Mouse (Mus musculus) stomach, postnatal 0 days (tissue): Measurements from ENCODE around the gene Gng7. TPM values are rescaled to one million over a fixed set of nuclear protein-coding genes. Genes with fewer than 3 reads are reported as not detected.

Source experiments
- ATAC-seq: fragments of 200-750 bp; cut with Nextera tagmentation; 2 replicates; pipeline ENCODE4 v1.8.0; 2017; ENCODE audit not compliant: low FRiP score, low TSS enrichment
- DNase-seq: peaks from one replicate; pipeline ENCODE4 v3.0.0-alpha.2; 2016; ENCODE audit warnings: low spot score
- H3K27ac ChIP-seq: fragments of 300-500 bp; sonication (generic); replicated peaks from 2 replicates; pipeline ENCODE4 v1.5.1; 2014; ENCODE audit warnings: mild to moderate bottlenecking, control low read depth
- H3K27me3 ChIP-seq: fragments of 300-500 bp; sonication (generic); 2 replicates; pipeline ENCODE4 v1.6.1; 2014; ENCODE audit warnings: low read length; ENCODE audit not compliant: control insufficient read depth, insufficient read depth
- H3K36me3 ChIP-seq: fragments of 300-500 bp; sonication (generic); 2 replicates; pipeline ENCODE4 v1.6.1; 2014; ENCODE audit warnings: low read length, mixed read lengths; ENCODE audit not compliant: control insufficient read depth, insufficient read depth
- H3K4me1 ChIP-seq: fragments of 300-500 bp; sonication (generic); replicated peaks from 2 replicates; pipeline ENCODE4 v1.6.1; 2014; ENCODE audit warnings: antibody characterized with exemption; ENCODE audit not compliant: control insufficient read depth, insufficient read depth
- H3K4me2 ChIP-seq: fragments of 300-500 bp; sonication (generic); replicated peaks from 2 replicates; pipeline ENCODE4 v1.6.1; 2014; ENCODE audit warnings: low read depth, mild to moderate bottlenecking, control low read depth, moderate library complexity
- H3K4me3 ChIP-seq: fragments of 300-500 bp; sonication (generic); 2 replicates; pipeline ENCODE4 v1.5.1; 2014; ENCODE audit warnings: low read depth, low read length, control low read depth
- H3K9ac ChIP-seq: fragments of 300-500 bp; sonication (generic); 2 replicates; pipeline ENCODE4 v1.6.1; 2014; ENCODE audit warnings: mild to moderate bottlenecking, low read length, control low read depth, mixed read lengths
- H3K9me3 ChIP-seq: fragments of 300-500 bp; sonication (generic); 2 replicates; pipeline ENCODE4 v1.6.1; 2016; ENCODE audit warnings: low read length; ENCODE audit not compliant: control insufficient read depth
- CTCF ChIP-seq: IDR thresholded peaks from 2 replicates; pipeline ENCODE4 v1.5.1; 2016; ENCODE audit warnings: antibody characterized with exemption, low read depth, mild to moderate bottlenecking, moderate library complexity
- EP300 ChIP-seq: optimal IDR thresholded peaks from 2 replicates; pipeline ENCODE3; 2016; ENCODE audit warnings: antibody characterized with exemption
- WGBS: fragments of 180-500 bp; shearing (Covaris S2); extraction: QIAGEN DNeasy Blood & Tissue Kit; methylation state at CpG from one replicate; pipeline ENCODE4 v1.1.7; 2014; 5-methylcytosine and 5-hydroxymethylcytosine counted together
- polyA plus RNA-seq: library from polyadenylated mRNA; unstranded; fragments of >200 nt; fragmentation: Nextera tagmentation; extraction: Ambion mirVana; gene quantifications from 2 replicates; pipeline ENCODE4 v1.2.1, GENCODE M21; 2015

Gng7 gene
- polyA plus RNA-seq, 1 experiment from 2014 or later, result 1.3 TPM

GRCm38 (mm10) chr10:80984223-80984622 lies 30.5 kb downstream of the Gng7 start:
- Histone ChIP-seq H3K27ac (no peak overlapping the region), H3K9me3 (no peaks in the 10 kb centered on the region), H3K36me3 (no peaks in the 10 kb centered on the region), H3K27me3 (no peaks in the 10 kb centered on the region), H3K4me1 (peaks cover 3% of the 10 kb centered on the region; the same call in 1 of the 2 replicates), H3K4me3 (no peak overlapping the region), H3K4me2 (no peak overlapping the region), H3K9ac (no peak overlapping the region)
- WGBS, result 86% methylated on average over 12 of the region's 12 CpGs
- no peak for TF ChIP-seq EP300
- no peak for TF ChIP-seq CTCF
- ATAC-seq, result no peak
- DNase-seq, result no peak

- Histone ChIP-seq H3K4me1 (peaks cover 3% of the 10 kb centered on the region; the same call in 1 of the 2 replicates), H3K9ac (no peak overlapping the region), H3K9me3 (no peaks in the 10 kb centered on the region), H3K27ac (no peak overlapping the region), H3K36me3 (no peaks in the 10 kb centered on the region), H3K4me2 (no peak overlapping the region), H3K27me3 (no peaks in the 10 kb centered on the region), H3K4me3 (no peak overlapping the region)
- DNase-seq, result peak; percentile 53
- no peak for TF ChIP-seq EP300
- no peak for TF ChIP-seq CTCF
- 45% methylated on average over 4 of the region's 4 CpGs for WGBS
- peak; percentile 76 for ATAC-seq
Observed at GRCm38 (mm10) chr10:80982381-80982780, 32.4 kb downstream of the Gng7 start.

- WGBS, result 57% methylated on average over 7 of the region's 7 CpGs
- Histone ChIP-seq H3K4me1 (peaks cover 3% of the 10 kb centered on the region; the same call in 1 of the 2 replicates), H3K4me3 (no peak overlapping the region), H3K9ac (no peak overlapping the region), H3K27ac (no peak overlapping the region), H3K36me3 (no peaks in the 10 kb centered on the region), H3K4me2 (no peak overlapping the region), H3K9me3 (no peaks in the 10 kb centered on the region), H3K27me3 (no peaks in the 10 kb centered on the region)
- TF ChIP-seq EP300 (no peak), CTCF (0 out of 2 replicates have a peak, but pooled peaks have one; percentile 8)
- ATAC-seq, result no peak
- DNase-seq, result no peak
Observed at GRCm38 (mm10) chr10:80981564-80982112, 33.1 kb downstream of the Gng7 start.

- 73% methylated on average over 11 of the region's 11 CpGs for WGBS
- Histone ChIP-seq H3K27me3 (no peaks in the 10 kb centered on the region), H3K9me3 (no peaks in the 10 kb centered on the region), H3K36me3 (no peaks in the 10 kb centered on the region), H3K4me2 (no peak overlapping the region), H3K4me3 (no peak overlapping the region), H3K9ac (no peak overlapping the region), H3K27ac (no peak overlapping the region), H3K4me1 (no peaks in the 10 kb centered on the region)
- DNase-seq (no peak), ATAC-seq (peak; percentile 18; the same call in 1 of the 2 replicates)
- no peak for TF ChIP-seq CTCF
- TF ChIP-seq EP300, result no peak
Observed at GRCm38 (mm10) chr10:80975478-80975877, 39.3 kb downstream of the Gng7 start.

- no peak overlapping the region for H3K9ac ChIP-seq
- ATAC-seq (no peak), DNase-seq (no peak)
- no peaks in the 10 kb centered on the region for H3K9me3 ChIP-seq
- TF ChIP-seq CTCF, result no peak
- no peak for TF ChIP-seq EP300
- no peak overlapping the region for H3K4me3 ChIP-seq
- H3K4me1 ChIP-seq, result no peaks in the 10 kb centered on the region
- no peak overlapping the region for H3K27ac ChIP-seq
- no peak overlapping the region for H3K4me2 ChIP-seq
- H3K27me3 ChIP-seq, result no peaks in the 10 kb centered on the region
- WGBS, result 56% methylated on average over 1 of the region's 1 CpGs
- H3K36me3 ChIP-seq, result no peaks in the 10 kb centered on the region
Observed at GRCm38 (mm10) chr10:80973722-80974121, 41.0 kb downstream of the Gng7 start.

- no peak overlapping the region; the same call in 1 of the 2 replicates for H3K27ac ChIP-seq
- DNase-seq (no peak), ATAC-seq (no peak)
- H3K4me2 ChIP-seq, result no peak overlapping the region
- TF ChIP-seq EP300 (no peak), CTCF (no peak)
- no peaks in the 10 kb centered on the region for H3K27me3 ChIP-seq
- H3K36me3 ChIP-seq, result no peaks in the 10 kb centered on the region
- WGBS, result 37% methylated on average over 11 of the region's 11 CpGs
- no peak overlapping the region for H3K4me3 ChIP-seq
- H3K9ac ChIP-seq, result no peak overlapping the region
- H3K4me1 ChIP-seq, result no peaks in the 10 kb centered on the region
- no peaks in the 10 kb centered on the region for H3K9me3 ChIP-seq
Observed at GRCm38 (mm10) chr10:80972071-80972987, 42.4 kb downstream of the Gng7 start.
